Mouse (Mus musculus): ENCODE results near the gene Cfl1. TPM values are rescaled to one million over a fixed set of nuclear protein-coding genes. Genes with fewer than 3 reads are reported as not detected.

Cfl1 gene
- 1,395 TPM for total RNA-seq (2023)

DNA sequence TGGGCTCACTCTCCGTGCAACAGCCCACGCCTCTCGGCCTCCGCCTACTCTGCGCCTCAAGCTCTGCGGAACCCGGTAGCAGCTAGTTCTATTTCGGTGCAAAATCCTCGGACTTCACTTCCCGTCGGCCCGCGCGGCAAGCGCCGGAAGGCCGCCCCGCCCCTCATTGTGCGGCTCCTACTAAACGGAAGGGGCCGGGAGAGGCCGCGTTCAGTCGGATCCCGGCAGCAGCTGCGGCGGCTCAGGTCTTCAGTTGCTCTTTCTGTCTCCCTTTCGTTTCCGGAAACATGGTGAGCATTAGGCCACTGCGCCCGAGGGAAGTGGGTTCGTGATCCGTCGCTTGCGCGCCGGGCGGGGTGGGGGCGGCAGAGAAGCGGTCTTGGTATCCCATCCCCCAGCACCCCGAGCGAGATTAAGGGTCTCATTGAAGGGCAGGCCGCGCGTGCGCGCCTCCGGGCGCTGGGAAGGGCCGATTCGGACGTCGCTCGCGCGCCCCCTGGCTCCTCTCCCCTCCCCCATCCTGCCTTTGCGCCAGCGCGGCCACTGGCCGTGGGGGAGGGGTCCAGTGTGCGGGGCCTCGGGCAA, at the start of gene Cfl1:
TSS of gene Cfl1 (plus strand) at position 143 of the 585 bp plus-strand sequence.

DNA sequence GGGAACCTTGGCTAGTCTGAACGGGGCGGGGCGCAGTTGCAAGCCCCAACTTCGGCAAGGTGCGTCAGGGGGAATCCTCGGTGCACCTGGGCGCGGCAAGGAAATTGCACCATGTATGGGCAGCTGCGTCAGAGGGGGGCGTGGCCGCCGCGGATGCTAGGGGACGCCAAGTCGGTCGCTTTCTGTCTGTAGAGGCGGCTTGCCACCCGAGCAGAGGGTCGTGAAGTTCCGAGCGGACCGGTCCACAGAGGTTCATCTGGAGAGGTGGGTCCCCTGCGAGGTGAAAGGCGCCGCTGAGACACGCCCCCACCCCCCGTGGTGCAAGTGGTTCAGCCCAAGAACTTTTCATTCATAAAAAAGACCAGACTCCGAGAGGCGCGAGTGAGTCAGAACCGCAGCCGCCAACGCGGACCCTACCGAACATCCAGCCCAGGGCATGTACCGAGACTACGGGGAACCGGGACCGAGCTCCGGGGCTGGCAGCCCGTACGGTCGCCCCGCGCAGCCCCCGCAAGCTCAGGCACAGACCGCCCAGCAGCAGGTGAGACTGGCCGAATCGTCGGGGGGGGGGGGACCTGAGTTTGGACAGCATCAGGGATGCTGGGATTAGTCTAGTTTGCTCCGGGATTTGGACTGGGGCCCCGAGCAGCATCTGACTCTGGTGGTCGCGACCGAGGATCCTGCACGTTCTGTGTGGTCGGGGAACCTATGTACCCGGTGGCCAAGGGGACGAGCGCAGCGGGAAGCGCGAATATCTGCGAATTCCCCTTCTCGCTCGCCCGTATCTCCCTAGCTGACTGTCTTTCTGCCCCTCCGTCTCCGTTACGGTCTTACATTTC, 42.5 kb upstream of the Cfl1 start, which contains the start of gene Fosl1:
TSS of gene Fosl1 (plus strand) at position 33 of the 839 bp plus-strand sequence.

DNA sequence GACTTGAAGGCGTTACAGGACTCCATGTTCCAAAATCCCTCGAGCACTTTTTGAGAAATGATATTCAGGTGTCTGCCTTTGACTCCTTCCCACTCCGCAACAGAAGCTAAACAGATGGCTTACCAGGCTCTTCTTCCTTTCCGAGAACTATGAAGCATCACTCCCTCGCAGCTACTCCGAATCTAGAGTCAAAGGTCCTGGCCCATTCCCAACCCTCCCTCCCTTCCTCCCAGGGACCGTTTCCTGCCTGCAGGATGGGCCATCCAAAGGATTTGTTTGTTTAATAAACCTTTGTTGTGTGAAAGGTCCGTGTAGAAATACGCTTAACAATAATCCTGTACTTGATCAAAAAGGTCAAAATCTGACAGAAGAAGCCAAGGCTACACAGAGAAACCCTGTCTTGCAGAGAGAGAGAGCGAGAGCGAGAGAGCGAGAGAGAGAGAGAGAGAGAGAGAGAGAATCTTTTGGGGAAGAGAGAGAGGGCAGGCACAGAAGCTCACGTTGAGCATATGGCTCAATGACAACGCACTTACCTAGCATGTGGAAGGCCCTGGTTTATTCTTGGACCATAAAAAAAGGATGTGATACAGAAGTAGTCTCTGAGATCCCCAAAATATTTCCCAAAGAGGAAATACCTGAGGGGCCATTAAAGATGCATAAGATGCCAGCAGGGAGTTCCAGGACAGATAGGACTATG, 32.4 kb upstream of the Cfl1 start, which contains the start of gene Ccdc85b:
TSS of gene Ccdc85b (minus strand) at position 149 of the 697 bp plus-strand sequence.

DNA sequence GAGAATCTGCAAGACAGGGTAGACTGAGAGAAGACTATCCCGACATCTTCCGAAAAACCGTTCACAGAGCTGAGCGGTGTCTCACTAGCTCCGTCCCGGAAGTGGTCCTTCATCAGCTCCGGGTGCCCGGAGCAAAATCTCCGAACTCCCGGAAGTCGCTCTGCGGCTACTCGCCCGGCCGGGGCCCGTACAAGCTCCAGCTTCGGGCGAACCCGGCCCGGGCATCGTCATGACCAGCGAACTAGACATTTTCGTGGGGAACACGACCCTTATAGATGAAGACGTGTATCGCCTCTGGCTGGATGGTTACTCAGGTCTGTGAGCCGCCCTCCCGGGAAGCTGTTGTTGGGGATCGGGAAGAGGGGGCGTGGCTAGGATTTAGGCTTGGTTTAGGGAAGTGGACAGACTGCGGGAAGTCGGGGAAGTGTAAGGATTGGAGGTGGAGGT, 29.8 kb upstream of the Cfl1 start, which contains the start of gene Fibp:
TSS of gene Fibp (plus strand) at position 151 of the 447 bp plus-strand sequence.

DNA sequence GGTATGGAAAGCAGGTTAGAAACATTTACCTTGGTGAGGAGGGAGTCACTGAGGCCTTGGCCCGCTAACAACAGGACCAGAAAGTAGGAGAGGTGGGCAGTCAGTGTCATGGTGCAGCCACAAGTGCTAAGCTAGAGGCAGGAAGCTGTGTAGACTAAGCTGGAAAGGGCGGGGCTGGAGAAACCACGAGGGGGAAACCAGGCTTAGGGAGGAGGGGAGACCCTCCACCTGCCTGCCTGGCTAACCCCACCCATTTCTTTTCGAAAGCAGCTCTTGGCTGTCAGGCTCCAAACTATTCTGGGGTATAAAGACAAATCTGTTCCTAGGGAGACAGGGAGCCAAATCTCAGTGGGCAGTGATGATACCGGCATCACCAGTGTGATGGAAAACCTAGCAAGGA, 21.9 kb upstream of the Cfl1 start, which contains the start of gene Ctsw:
TSS of gene Ctsw (minus strand) at position 134 of the 400 bp plus-strand sequence.

DNA sequence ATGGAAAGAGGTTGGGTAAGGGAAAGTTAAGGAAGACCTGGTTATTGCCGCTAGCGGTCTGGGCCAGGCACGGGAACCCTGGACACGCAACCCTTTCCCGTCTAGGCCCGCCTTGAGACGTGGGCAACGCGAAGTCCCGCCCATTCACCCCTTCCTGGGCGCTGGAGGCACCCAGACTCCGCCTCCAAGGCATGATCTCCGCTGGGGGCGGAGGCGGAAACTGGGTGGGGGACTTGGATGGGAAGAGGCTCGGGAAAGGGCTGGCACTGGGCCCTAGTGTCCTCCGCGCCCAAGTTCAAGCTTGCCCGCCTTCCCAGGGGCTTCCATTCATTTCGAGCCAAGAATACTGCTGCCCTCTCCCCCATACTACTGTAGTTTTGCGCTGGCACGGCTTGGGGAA, 16.5 kb upstream of the Cfl1 start, which contains the start of gene Efemp2:
TSS of gene Efemp2 (plus strand) at position 235 of the 400 bp plus-strand sequence.

DNA sequence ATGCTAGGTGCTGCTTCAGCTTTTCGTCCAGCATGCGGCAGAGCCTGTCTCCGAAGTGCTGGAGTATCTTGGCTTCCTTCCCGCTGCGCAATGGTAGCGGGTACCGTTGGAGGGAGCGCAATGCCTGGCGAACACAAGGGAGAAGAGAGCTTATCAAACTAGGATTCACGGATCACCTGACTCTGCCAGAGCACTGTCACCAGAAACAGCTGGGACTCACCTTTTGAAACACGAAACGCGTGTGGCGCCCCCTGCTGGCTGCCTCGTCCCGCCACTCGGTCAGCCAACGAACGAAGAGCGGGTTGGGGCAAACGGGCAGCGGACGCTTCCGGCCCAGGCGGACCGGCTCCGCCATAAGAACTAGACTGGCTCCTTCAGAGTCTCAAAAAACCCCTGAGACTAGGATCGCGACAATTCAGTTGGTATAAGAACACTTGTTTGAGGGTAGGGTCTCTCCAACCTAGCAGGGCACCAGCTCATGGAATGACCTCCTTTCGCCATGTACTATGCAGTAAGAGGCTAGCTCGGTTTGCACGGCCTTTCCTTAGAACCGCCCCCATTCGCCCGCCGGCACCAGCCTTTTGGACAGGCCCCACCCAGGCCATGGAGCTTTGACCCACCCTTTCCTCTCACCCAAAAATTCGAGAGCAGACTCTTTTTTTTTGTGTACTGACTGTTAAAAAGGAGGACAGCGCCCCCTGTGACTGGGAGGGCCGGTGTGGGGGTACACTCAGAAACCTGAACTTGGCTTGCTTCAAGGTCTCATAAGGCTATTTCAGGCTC, 2.3 kb upstream of the Cfl1 start, which contains the start of gene Mus81:
TSS of gene Mus81 (minus strand) at position 635 of the 783 bp plus-strand sequence.

DNA sequence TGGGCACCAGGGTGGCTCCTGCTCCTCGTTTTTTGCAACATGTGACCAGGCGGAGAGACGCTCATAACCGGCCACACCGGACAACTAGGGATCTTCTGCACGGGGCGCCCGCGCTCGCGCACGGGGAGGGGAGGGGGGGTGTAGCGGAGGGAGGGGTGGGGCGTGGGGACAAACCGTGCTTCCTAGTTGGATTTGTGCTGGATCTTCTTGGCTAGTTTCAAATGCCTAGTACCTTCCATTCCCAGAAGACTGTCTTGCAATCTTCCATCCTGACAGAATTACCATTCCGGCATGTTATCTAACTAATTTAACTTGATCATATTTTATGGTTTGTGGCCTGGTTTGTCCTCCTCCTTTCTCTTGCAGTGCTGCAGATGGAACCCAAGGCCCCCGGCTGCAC, 13.4 kb downstream of the Cfl1 start, which contains the start of gene 1700020D05Rik:
TSS of gene 1700020D05Rik (minus strand) at position 101 of the 400 bp plus-strand sequence.

DNA sequence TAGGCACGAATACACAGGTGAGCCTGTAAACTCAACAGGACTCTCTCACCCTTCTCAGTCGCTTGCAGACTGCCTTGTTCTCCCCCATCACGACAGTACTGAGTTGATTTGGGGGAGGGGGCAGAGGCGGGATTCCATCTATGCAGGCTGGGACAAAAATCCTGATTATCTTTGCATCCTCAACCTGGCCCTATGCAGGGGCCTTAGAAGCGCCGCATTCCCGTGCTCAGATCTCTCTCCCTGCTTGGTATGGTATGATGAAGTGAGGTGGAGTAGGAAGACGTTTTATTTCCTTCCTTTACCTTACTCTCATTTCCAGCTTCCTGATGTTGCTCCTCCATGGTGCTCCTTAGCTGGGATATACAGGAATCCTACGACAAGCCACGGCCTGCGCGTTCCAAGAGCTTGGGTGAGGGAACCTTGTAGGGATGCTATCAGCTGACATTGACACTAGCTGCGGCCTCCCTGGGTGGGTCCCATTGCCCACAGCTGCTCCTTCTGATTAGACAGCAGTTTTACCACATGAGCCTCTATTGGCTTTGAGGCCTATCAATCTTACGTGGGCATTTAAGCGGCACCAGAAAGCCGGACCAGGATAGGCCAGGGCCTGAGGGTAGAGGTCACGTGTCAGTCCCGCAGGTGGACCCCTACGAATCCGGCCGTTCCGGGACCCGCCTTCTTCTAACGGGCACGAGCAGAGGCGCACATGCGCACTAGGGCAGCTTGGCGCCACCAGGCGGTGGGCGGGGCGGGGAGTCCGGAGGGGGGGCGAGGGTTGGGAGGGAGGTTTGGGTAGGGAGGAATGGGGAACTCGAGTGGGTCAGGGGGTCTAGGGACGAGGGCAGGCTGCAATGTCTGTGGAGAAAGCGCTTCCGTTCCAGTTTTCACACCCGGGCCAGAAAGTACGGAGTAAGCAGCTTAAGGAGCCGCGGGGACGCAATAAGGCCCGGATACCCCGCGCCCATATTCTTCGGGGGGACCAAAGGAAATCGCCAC, 20.1 kb downstream of the Cfl1 start, which contains the start of gene Snx32:
TSS of gene Snx32 (minus strand) at position 508 of the 996 bp plus-strand sequence.

Other genes starting within 250 kb of the Cfl1 start
- 95.0 TPM for gene Pacs1, start 217.3 kb upstream of the Cfl1 start, total RNA-seq (2023)
- gene Sf3b2, start 195.0 kb upstream of the Cfl1 start, total RNA-seq (2023): 240 TPM
- gene Gal3st3, start 192.1 kb upstream of the Cfl1 start, total RNA-seq (2023): not detected
- gene Catsper1, start 154.7 kb upstream of the Cfl1 start, total RNA-seq (2023): not detected
- gene Cst6, start 140.9 kb upstream of the Cfl1 start, total RNA-seq (2023): not detected
- 34.6 TPM for gene Eif1ad, start 123.7 kb upstream of the Cfl1 start, total RNA-seq (2023)
- gene Banf1, start 123.3 kb upstream of the Cfl1 start, total RNA-seq (2023): 108 TPM
- gene Sart1, start 101.8 kb upstream of the Cfl1 start, total RNA-seq (2023): 167 TPM
- gene Tsga10ip, start 87.9 kb upstream of the Cfl1 start, total RNA-seq (2023): 0.86 TPM
- 162 TPM for gene Drap1, start 65.5 kb upstream of the Cfl1 start, total RNA-seq (2023)
- gene AI837181, start 65.3 kb upstream of the Cfl1 start, total RNA-seq (2023): 50.8 TPM
- gene Fosl1, start 42.9 kb upstream of the Cfl1 start, total RNA-seq (2023): 1.4 TPM
- 7.1 TPM for gene Ccdc85b, start 32.6 kb upstream of the Cfl1 start, total RNA-seq (2023)
- 91.2 TPM for gene Fibp, start 29.8 kb upstream of the Cfl1 start, total RNA-seq (2023)
- 223 TPM for gene Ctsw, start 21.9 kb upstream of the Cfl1 start, total RNA-seq (2023)
- 1.4 TPM for gene Efemp2, start 16.5 kb upstream of the Cfl1 start, total RNA-seq (2023)
- 41.4 TPM for gene Mus81, start 2.1 kb upstream of the Cfl1 start, total RNA-seq (2023)
- gene 1700020D05Rik, start 13.3 kb downstream of the Cfl1 start, total RNA-seq (2023): 1.7 TPM
- 8.0 TPM for gene Snx32, start 20.1 kb downstream of the Cfl1 start, total RNA-seq (2023)
- gene Ovol1, start 70.2 kb downstream of the Cfl1 start, total RNA-seq (2023): not detected
- gene Ap5b1, start 77.6 kb downstream of the Cfl1 start, total RNA-seq (2023): 20.0 TPM
- gene Rnaseh2c, start 111.4 kb downstream of the Cfl1 start, total RNA-seq (2023): 92.9 TPM
- gene Kat5, start 119.8 kb downstream of the Cfl1 start, total RNA-seq (2023): 137 TPM
- gene Rela, start 147.0 kb downstream of the Cfl1 start, total RNA-seq (2023): 118 TPM
- gene Sipa1, start 173.3 kb downstream of the Cfl1 start, total RNA-seq (2023): 184 TPM
- gene Map3k11, start 198.3 kb downstream of the Cfl1 start, total RNA-seq (2023): 53.9 TPM
- gene Pcnx3, start 198.5 kb downstream of the Cfl1 start, total RNA-seq (2023): 165 TPM
- gene Kcnk7, start 213.9 kb downstream of the Cfl1 start, total RNA-seq (2023): not detected
- gene Ehbp1l1, start 235.9 kb downstream of the Cfl1 start, total RNA-seq (2023): 24.1 TPM
- gene Fam89b, start 239.2 kb downstream of the Cfl1 start, total RNA-seq (2023): 25.9 TPM

Data from CD8-positive naive resting alpha-beta T cell, adult 57 days (primary cell).